Mouse (Mus musculus) liver, embryonic 14.5 days (tissue): ENCODE data around the gene Srl.

ENCODE experiments used
- CTCF ChIP-seq: IDR thresholded peaks from 2 replicates; pipeline ENCODE4 v1.5.1; 2016; ENCODE audit warnings: antibody characterized with exemption, low read depth, control low read depth
- EP300 ChIP-seq: IDR thresholded peaks from 2 replicates; pipeline ENCODE4 v1.6.1; 2016; ENCODE audit warnings: antibody characterized with exemption, low read depth

DNA sequence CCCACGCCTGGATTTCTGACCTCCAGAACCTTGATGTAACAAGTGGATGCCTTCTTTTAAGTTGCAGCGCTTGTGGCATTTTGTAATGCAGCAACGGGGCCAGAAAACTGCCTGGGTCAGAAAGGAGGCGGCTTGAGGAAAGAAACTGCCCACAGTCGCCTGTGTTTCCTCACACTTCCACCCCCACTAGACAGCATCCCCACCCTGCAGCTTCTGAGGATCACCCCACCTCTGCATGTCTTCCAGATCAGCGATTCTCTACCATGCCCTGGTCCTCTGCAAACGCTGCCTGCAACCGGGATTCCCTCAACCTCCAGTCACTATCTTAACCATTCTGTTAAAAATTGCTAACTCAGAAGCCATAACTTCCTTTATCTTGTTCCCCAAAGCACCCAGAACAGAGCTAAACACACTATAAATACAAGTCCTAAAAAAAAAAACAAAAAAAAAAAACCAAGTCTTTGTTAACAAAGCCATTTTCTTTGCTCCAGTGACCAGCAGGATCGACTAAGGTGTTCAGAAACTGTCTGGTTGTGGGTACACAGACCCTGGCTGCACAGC, 77.0 kb downstream of the Srl start:
- TF ChIP-seq CTCF, result no peak
- no peak for TF ChIP-seq EP300
